Mouse (Mus musculus) thymus, adult 2 months (tissue): ENCODE data around the gene Foxl1.

Experiments
- CTCF ChIP-seq: fragments of 200-500 bp; IDR thresholded peaks from 2 replicates; pipeline ENCODE4 v1.5.1; 2012; ENCODE audit warnings: mild to moderate bottlenecking, control low read depth, low read length, moderate library complexity, borderline replicate concordance; ENCODE audit not compliant: control insufficient read depth, poor library complexity, insufficient read depth; ENCODE audit errors: extremely low read depth
- POLR2A ChIP-seq: fragments of 200-500 bp; IDR thresholded peaks from 2 replicates; pipeline ENCODE4 v1.6.1; 2012; ENCODE audit warnings: mild to moderate bottlenecking, low read length, control low read depth, moderate library complexity; ENCODE audit not compliant: control insufficient read depth, poor library complexity, insufficient read depth; ENCODE audit errors: extremely low read depth

GRCm38 (mm10) chr8:121082218-121083092 is 45.3 kb upstream of the Foxl1 start:
- no peak for TF ChIP-seq CTCF
- no peak for TF ChIP-seq POLR2A
